Mouse (Mus musculus) cerebellum, postnatal 14 days (tissue): ENCODE data around the gene Prickle1.

Experiments
- DNase-seq, 2 experiments: peaks; one replicate each; pipeline ENCODE4 v3.0.0; 2021; ENCODE audit warnings: mixed read lengths in 2 of 2

Prickle1 gene

DNA sequence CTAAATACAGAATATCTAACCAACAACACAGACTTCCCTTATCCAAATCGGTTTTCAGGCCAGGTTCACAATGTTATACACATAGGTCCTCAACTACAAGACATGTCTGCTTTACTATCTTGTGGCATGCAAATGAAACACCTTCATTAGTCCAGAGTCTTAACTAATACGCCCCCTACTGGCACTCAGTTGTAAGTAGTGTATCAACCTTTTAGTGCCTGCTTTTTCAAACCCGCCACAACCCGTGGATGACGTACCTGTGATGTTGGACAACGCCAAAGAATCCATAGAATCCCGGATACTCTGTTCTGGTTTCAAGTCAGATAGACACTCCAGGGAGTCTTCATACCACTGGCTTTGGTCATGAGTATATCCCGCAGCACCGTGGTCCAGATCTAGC, 93.0 kb downstream of the Prickle1 start:
- no peak for DNase-seq

DNA sequence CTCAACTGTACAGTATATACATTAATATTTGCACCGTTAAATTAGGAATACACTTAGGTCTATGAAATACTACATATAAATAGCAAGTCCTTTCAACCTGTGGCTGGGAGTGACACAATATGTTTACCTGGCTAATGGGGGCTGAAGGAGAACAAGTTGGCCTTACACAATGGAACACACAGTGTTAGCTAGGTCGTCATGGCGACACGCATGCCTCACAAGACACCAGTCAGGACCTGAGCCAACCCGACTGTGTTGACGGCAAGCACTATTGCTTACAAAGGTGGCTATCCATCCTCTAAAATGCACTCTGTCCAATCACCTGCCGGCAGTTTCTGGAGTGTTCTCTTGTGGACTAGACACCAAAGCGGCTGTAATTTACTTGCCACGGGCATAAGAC, 95.8 kb downstream of the Prickle1 start:
- peak in 1 of 2 experiments; percentile 33 for DNase-seq

DNA sequence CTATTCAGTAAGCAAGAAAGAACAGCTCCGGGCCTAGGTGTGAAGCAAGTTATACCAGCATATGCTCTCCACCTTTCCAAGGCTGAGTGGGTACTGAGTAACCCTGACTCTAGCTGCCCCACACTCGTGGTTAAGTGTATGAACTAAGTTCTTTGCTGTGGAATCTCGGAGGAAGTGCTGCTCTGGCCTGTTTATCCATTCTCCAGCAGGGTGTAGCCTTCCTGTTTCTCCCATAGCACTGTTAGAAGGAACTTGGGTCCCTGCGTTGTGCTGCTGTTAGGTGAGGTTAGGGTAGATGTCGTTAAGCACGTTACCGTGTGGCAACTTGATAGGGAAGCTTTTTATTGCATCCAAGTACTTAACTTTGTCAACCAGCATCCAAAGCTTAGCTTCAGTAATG, 101.0 kb downstream of the Prickle1 start:
- no peak for DNase-seq

DNA sequence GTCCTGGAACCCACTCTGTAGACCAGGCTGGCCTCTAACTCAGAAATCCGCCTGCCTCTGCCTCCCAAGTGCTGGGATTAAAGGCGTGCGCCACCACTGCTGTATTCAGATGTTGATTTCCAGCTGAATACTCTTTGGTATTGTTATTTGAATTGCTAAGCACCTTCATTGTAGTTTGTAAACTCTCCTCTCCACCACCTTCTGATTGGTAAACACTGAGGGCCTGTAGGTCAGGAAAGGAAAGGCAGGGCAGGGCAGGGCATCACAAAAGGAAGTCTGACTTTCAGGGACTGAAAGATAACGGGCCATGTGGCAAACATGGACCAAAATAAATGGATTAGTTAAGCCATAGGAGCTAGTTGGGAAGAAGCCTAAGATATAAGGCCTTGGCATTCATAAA, 106.1 kb downstream of the Prickle1 start:
- DNase-seq: no peak

DNA sequence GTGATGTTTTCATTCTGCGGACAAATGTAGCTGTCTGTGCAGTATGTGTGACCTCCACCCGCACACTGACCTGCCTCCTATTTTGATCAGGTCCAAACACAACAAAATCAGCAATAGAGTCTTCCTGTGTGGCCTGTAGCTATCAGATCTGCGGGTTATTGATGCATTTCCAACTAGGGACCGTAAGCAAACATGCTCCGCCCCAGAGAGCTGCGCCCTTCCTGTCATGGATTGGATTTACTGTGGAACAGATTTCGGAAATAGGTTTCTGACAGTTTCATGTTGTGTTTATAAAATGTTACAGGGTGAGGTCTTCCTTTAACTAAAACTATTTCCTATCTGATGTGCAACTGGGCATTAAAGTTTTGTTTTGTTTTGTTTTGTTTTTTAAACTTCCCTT, 109.6 kb downstream of the Prickle1 start:
- DNase-seq: no peak

DNA sequence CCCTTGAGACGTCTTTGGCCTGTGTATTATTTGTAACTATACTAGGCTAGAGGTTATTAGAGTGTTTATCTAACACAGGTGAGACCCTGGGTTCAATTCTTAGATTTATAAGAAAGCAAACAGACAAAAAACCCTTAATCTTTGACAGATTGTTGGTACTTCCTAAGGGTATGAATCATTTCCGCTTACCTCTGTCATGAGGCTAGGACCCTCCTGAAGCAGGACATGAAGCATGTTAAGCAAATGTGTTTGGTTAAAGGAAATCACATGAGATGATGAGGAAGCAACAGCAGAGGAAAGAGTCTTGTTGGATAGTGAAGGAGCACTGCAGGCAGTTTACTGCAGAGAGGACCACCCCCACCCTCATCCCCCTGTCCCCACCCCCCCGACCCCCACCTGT, 110.4 kb downstream of the Prickle1 start:
- no peak for DNase-seq

DNA sequence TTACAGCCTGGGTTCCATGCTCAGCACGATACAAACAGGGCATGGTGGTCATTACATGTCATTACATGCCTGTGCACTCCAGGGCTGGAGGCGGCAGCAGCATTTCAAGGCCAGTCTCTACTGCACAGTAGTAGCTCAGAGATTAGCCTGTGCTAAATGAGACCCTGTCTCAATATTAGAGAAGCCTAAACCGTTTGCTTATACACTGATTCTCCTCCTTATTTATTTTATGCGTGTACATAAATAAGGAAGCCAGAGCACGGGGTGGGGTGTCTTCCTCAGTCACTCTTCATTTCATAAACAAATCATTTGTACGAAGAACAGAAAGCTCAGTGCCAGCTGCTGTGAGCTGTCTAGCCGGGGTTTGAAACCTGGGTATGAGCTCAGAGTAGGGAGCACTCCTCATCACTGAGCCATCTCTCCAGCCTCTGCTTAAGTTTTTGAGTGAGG, 111.4 kb downstream of the Prickle1 start:
- DNase-seq: no peak

DNA sequence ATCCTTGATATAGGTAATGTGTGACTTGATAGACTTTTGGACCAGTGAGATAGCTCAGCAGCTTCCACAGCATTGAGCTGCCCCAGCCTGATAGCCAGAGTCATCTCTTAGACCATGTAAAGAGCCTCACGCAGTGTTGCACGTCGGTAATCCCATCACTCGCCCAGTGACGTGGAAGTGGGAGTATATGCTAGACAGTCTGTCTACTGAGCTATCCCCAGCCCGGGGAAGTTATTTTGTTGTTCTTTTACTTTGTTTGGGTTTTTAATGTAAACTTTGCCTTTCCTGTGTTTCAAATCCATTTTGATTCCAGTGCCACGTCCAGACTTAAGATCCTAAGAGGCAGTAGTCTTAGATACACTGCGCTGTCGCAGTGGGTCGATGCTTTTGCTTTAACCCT, 114.6 kb downstream of the Prickle1 start:
- no peak for DNase-seq

DNA sequence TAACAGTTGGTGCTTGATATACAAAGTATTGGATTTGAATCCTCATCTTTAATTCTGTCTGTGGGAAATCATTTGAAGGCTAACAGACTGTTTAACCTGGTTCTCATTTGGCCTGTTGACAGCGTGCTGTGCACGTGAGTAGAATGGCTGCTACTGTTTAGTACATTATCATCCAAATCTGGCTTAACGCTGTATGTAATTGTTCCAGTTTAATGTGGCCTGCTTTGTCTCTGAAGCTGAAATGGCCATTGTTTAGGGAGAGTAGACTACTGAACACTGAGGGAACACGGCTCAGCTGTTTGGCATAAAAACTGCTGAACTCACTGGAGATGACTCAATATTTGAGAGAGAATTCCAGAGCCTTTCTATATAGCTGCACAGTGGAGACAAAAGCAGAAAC, 116.2 kb downstream of the Prickle1 start:
- no peak for DNase-seq

DNA sequence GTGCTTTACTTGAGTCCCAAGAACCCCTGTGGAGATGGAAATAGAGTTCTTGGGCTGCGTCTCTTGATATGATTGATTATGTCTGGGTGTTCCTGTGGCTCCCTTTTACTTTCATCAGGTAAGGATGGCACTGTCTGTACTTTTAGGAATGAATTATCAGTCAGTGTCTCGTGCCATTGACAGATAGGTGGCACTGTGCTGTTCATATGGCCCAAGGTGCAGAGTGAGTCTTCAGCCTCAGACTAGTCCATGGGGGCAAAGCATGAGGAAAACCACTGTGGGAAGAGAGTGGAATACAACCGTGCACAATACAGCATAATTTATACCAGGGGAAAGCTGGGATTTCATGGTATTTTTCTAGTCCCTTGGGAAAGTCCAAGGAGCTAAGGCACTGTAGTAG, 117.0 kb downstream of the Prickle1 start:
- DNase-seq: no peak

DNA sequence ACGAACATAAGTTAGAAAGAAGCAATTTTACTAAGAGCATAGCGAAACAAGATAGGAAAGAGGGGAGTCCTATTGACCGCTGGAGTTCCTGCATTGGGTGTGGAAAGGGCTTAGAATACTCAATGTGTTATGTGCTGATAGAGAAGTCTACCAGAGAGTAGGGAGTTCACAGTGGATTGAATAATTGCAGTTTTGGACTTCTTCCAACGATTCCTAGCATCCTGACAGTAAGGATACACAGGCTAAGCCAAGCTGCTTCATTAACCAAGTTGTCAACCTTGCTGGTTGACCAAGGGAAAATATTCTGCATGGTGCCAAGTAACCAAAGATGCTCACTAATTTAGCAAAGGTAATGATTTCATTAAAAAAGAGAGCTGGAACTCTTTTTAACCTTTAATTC, 118.0 kb downstream of the Prickle1 start:
- DNase-seq: peak in 1 of 2 experiments; percentile 39

DNA sequence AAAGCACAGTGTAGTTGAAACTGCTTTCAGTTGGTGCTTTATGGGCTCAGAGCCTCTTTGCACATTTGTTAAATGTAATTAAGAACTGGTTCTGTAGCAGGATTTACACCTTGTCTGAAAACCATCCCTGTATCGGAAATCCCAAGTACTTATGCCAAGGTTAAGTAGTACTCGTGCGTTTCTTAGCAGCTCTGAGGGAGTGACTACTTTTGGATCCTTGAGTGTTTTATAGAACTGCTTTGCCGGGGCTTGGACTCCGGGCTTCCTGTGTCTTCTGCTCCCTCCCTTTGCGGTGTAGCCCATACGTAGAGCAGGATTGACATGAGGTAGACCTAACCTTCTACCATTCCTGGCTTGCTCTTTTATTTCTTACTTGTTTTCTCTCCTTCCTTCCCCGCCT, 120.0 kb downstream of the Prickle1 start:
- DNase-seq: no peak

DNA sequence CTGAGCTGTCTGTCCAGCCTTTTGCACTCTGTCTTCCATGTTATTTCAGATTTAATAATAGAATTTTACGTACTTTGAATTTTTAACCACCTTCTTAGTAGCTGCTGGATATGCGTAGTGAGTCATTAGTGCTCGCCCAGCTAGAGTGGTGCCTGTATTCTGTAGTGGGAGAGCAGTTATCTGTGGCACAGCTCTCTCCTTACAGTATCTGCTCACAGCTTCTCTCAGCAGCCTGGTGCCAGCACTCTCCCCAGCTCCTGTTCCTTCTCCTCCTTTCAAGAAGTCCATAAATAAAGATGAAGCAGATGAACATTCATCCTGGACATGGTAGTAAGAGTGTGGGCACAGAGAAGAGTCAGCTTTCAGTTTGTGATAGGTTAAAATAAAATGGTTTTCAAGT, 121.4 kb downstream of the Prickle1 start:
- DNase-seq: no peak

DNA sequence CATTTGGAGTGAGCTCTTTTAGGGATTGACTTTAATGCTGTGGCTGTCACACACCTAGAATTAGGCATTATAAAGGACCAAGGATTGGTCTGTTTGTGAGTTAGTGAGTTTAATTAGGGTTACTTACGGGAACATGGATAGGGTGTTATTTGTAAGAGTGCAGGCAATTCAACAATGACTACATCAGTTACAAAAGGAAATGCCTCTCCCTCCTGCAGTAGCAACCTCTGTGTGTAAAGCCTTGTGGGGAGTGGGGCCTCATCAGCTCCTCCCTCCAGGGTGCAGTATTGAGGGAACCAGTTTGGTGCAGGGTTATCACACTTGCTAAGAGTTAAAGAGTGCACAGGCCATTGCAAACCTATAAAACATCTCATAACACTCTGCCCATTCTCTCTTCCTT, 123.6 kb downstream of the Prickle1 start:
- DNase-seq: no peak

DNA sequence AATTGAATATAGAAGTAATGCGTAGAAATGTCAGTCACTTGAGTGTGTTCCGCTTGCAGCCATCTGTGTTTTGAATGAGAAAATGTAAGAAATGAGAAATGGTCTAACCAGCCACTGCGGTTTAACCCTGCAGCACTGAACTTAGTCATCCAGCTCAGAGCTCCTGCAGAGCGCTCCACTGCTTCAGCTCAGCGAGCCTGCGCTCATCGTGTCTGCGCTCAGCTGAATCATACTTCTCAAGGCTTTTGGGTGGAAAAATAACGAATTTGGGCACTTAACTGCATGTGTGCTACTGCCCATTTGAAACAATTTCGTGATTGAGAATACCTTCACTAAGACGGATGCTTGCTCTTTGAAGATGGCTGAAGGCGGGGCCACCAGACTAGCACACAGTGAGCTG, 124.0 kb downstream of the Prickle1 start:
- no peak for DNase-seq

DNA sequence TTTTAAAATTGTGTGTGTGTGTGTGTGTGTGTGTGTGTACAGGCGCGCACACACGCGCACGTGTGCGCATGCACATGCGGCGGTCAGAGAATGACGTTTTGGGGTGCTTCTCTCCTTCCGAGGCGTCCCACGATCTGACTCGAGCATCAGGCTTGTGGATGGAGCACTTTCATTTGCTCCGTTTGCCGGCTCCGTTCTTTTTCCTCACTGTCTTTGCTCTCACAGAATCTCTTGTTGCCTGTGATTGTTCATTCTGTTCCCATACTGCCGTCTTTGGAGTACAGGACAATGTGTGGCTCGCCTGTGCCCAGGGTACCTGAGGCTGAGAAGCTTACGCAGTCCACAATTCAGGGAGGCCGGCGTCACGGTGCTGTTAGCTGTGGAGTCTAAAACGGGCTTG, 134.6 kb downstream of the Prickle1 start:
- no peak for DNase-seq

DNA sequence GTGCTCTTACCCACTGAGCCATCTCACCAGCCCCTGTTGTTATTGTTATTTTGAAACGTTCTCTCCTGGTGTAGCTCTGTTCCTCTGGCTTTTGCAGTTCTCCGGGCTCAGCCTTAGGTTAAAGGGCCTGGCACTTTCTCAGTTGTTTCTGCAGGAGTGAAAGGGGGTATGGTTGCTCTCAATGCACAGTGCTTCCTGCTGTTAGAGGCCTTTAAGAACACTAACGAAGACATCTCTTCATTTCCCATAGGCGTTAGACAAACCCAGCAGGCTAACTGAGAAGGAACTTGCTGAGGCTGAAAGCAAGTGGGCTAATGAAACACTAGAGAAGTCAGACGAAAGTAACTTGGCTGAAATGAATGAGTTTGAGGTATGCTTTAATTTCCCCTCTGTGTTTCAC, 136.3 kb downstream of the Prickle1 start:
- no peak for DNase-seq

DNA sequence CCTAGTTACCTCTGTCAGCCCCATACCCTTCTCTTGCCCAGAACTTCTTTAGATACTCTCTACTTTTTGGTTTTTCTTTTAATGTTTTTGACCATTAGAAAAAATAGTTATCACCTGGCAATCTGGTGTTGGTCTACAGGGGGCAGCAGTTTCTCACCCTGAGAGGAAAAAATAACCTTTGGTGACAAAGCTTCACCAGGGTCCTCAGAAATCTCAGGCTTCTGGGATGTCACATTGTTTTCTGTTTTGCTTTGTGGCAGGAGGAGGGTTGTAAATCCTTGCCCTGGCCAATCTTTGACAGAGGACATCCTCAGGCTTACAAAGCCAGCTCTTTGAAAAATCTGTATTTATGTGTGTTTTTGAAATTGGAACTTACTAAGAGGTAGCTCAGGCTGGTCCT, 139.7 kb downstream of the Prickle1 start:
- DNase-seq: peak in 1 of 2 experiments; percentile 12

DNA sequence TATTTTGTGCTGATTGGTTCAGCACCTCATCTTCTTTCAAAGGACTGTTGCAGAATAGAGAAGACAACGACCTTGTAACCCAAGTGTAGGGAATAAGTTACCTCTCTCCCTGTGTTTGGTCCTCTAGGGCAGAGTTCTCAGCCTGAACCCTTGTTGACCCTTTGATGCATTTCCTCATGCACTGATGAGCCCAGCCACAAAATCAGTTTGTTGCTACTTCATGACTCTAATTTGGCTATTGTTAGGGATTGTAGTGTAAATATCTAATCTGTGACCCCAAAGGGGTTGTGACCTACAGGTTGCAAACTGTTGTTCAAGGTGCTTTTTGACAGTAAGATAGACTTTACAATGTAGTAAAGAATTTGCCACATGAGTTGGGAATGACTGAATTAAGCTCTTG, 142.4 kb downstream of the Prickle1 start:
- no peak for DNase-seq
